Mouse (Mus musculus) layer of hippocampus, postnatal 10 days (tissue): ENCODE results near the gene Ccl17. TPM values are rescaled to one million over a fixed set of nuclear protein-coding genes. Genes with fewer than 3 reads are reported as not detected.

Source experiments
- total RNA-seq, 2 experiments: library from RNA; stranded (reverse); gene quantifications; 2 replicates each; pipeline ENCODE4 v1.2.3; 2021

The Ccl17 gene
- total RNA-seq, 2 experiments from 2014 or later: 6.4 to 7.5 TPM

Other genes starting within 250 kb of the Ccl17 start
- 10 to 100 TPM; 32.6 to 38.7 TPM for gene Rspry1, start 208.5 kb upstream of the Ccl17 start, total RNA-seq
- 10 to 100 TPM; 37.5 to 42.9 TPM for gene Fam192a, start 208.5 kb upstream of the Ccl17 start, total RNA-seq
- gene Arl2bp, start 143.9 kb upstream of the Ccl17 start, total RNA-seq: 100 to 1,000 TPM; 158 to 163 TPM
- 10 to 100 TPM; 26.9 to 27.6 TPM for gene Pllp, start 114.2 kb upstream of the Ccl17 start, total RNA-seq
- not detected for gene Ccl22, start 64.9 kb upstream of the Ccl17 start, total RNA-seq
- gene Cx3cl1, start 38.4 kb upstream of the Ccl17 start, total RNA-seq: 100 to 1,000 TPM; 348 to 361 TPM
- gene Coq9, start 27.9 kb downstream of the Ccl17 start, total RNA-seq: 10 to 100 TPM; 66.3 to 76.9 TPM
- 10 to 100 TPM; 73.4 to 95.8 TPM for gene Ciapin1, start 27.9 kb downstream of the Ccl17 start, total RNA-seq
- gene Polr2c, start 47.0 kb downstream of the Ccl17 start, total RNA-seq: 10 to 100 TPM; 52.8 to 58.3 TPM
- gene Dok4, start 65.9 kb downstream of the Ccl17 start, total RNA-seq: 10 to 100 TPM; 75.5 to 81.2 TPM
- 1 to 10 TPM; 4.0 to 4.2 TPM for gene Ccdc102a, start 107.6 kb downstream of the Ccl17 start, total RNA-seq
- gene Adgrg5, start 113.2 kb downstream of the Ccl17 start, total RNA-seq: under 1 TPM; 0.18 to 0.55 TPM
- gene Adgrg1, start 164.3 kb downstream of the Ccl17 start, total RNA-seq: 100 to 1,000 TPM; 160 to 164 TPM
- under 1 TPM; 0.20 to 0.48 TPM for gene Adgrg3, start 207.2 kb downstream of the Ccl17 start, total RNA-seq
- 1 to 10 TPM; 1.9 to 3.2 TPM for gene Drc7, start 244.7 kb downstream of the Ccl17 start, total RNA-seq